Mouse (Mus musculus) kidney, adult 2 months (tissue): ENCODE data around the gene Klra4.

Source experiments
- CTCF ChIP-seq: fragments of 200-500 bp; conservative IDR thresholded peaks from 2 replicates; pipeline ENCODE4 v1.5.1; 2011; ENCODE audit warnings: low read depth, mild to moderate bottlenecking, control low read depth, low read length, moderate library complexity, mixed read lengths; ENCODE audit not compliant: insufficient read depth, insufficient read length
- POLR2A ChIP-seq: fragments of 200-500 bp; IDR thresholded peaks from one replicate; pipeline ENCODE4 v1.6.1; 2011; ENCODE audit warnings: low read depth, low read length, control low read depth

DNA sequence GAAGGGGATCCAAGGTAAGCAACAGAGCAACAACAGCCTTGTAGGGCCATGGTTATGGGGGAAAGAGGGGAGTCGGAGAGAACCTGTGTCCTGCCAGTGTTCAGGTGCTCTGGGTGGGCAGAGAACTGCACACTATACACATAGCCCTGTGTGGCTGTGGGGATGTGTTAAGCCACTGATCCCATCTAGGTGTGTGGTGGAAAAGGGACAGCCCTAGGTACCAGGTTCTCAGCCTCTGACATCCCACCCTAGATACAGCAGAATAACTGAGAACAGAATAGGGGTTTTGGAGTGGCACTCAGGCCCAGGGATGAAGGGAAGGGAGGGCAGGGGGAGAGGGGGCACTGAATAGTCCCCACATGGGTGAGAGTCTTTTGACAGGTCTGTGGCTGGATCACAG lies 43.4 kb upstream of the Klra4 start:
- no peak for TF ChIP-seq CTCF
- no peak for TF ChIP-seq POLR2A
